Mouse (Mus musculus): ENCODE measurements around the gene Cbx3.

- TF ChIP-seq POLR2A (IDR thresholded peaks at IDR 0.05; ENCODE audit: borderline replicate concordance, extremely low read depth, low read depth, low read length) (no peak; the same call in 1 of the 2 replicates), CTCF (IDR thresholded peaks at IDR 0.05; ENCODE audit: insufficient read depth, low read length) (no peak)
Measured at GRCm38 (mm10) chr6:51459313-51460020, 10.7 kb upstream of the Cbx3 start.
